Mouse (Mus musculus) kidney, embryonic 16.5 days (tissue): ENCODE measurements around the gene Hemk1. TPM values are rescaled to one million over a fixed set of nuclear protein-coding genes. Genes with fewer than 3 reads are reported as not detected.

Experiments used
- ATAC-seq: fragments of 200-750 bp; cut with Nextera tagmentation; 2 replicates; pipeline ENCODE4 v1.8.0; 2017; ENCODE audit warnings: moderate TSS enrichment; ENCODE audit not compliant: low FRiP score, low TSS enrichment
- H3K27ac ChIP-seq: fragments of 300-500 bp; sonication (generic); 2 replicates; pipeline ENCODE4 v1.5.1; 2014; ENCODE audit warnings: low read length
- H3K27me3 ChIP-seq: fragments of 300-500 bp; sonication (generic); 2 replicates; pipeline ENCODE4 v1.6.1; 2014; ENCODE audit warnings: low read length, control low read depth, mixed read lengths; ENCODE audit not compliant: insufficient read depth
- H3K36me3 ChIP-seq: fragments of 300-500 bp; sonication (generic); 2 replicates; pipeline ENCODE4 v1.6.1; 2014; ENCODE audit warnings: low read length, control low read depth, mixed read lengths; ENCODE audit not compliant: insufficient read depth
- H3K4me1 ChIP-seq: fragments of 300-500 bp; sonication (generic); 2 replicates; pipeline ENCODE4 v1.6.1; 2014; ENCODE audit warnings: low read length, control low read depth, mixed read lengths; ENCODE audit not compliant: insufficient read depth
- H3K4me2 ChIP-seq: fragments of 300-500 bp; sonication (generic); replicated peaks from 2 replicates; pipeline ENCODE4 v1.6.1; 2014; ENCODE audit warnings: low read depth, low read length
- H3K4me3 ChIP-seq: fragments of 300-500 bp; sonication (generic); 2 replicates; pipeline ENCODE4 v1.5.1; 2014; ENCODE audit warnings: mild to moderate bottlenecking, low read length
- H3K9ac ChIP-seq: fragments of 300-500 bp; sonication (generic); replicated peaks from 2 replicates; pipeline ENCODE4 v1.6.1; 2014; ENCODE audit warnings: low read length
- H3K9me3 ChIP-seq: fragments of 300-500 bp; sonication (generic); 2 replicates; pipeline ENCODE4 v1.6.1; 2016; ENCODE audit warnings: low read length, control low read depth
- WGBS: fragments of 180-500 bp; shearing (Covaris S2); extraction: QIAGEN DNeasy Blood & Tissue Kit; methylation state at CpG from one replicate; pipeline ENCODE4 v1.1.7; 2014; 5-methylcytosine and 5-hydroxymethylcytosine counted together
- polyA plus RNA-seq: library from polyadenylated mRNA; unstranded; fragments of >200 nt; fragmentation: Nextera tagmentation; extraction: Ambion mirVana; gene quantifications from 2 replicates; pipeline ENCODE4 v1.2.1, GENCODE M21; 2015

The Hemk1 gene
- polyA plus RNA-seq, 1 experiment from 2014 or later: 13.2 TPM

- no peak overlapping the region for H3K4me3 ChIP-seq
- H3K9ac ChIP-seq: no peak overlapping the region
- 81% methylated on average over 6 of the region's 6 CpGs for WGBS
- no peak overlapping the region for H3K4me2 ChIP-seq
- H3K4me1 ChIP-seq: peaks cover 12% of the 10 kb centered on the region
- ATAC-seq: no peak
- no peaks in the 10 kb centered on the region for H3K27me3 ChIP-seq
- H3K36me3 ChIP-seq: no peaks in the 10 kb centered on the region
- H3K27ac ChIP-seq: no peak overlapping the region
- no peaks in the 10 kb centered on the region for H3K9me3 ChIP-seq
Observed at GRCm38 (mm10) chr9:107334356-107334755, 3.8 kb downstream of the Hemk1 start.

- Histone ChIP-seq H3K9ac (no peak overlapping the region), H3K4me1 (peaks cover 9% of the 10 kb centered on the region), H3K4me2 (no peak overlapping the region), H3K36me3 (no peaks in the 10 kb centered on the region), H3K27me3 (no peaks in the 10 kb centered on the region), H3K27ac (no peak overlapping the region), H3K4me3 (no peak overlapping the region), H3K9me3 (no peaks in the 10 kb centered on the region)
- WGBS: 61% methylated on average over 2 of the region's 2 CpGs
- no peak for ATAC-seq
Observed at GRCm38 (mm10) chr9:107333686-107334085, 4.5 kb downstream of the Hemk1 start.

GRCm38 (mm10) chr9:107330791-107331190 lies 7.4 kb downstream of the Hemk1 start:
- Histone ChIP-seq H3K36me3 (no peaks in the 10 kb centered on the region), H3K4me2 (no peak overlapping the region), H3K9ac (no peak overlapping the region), H3K4me1 (peaks cover under 1% of the 10 kb centered on the region; the same call in 1 of the 2 replicates), H3K9me3 (no peaks in the 10 kb centered on the region), H3K27me3 (no peaks in the 10 kb centered on the region), H3K4me3 (no peak overlapping the region), H3K27ac (no peak overlapping the region)
- no peak for ATAC-seq
- WGBS: 80% methylated on average over 6 of the region's 6 CpGs

- H3K9me3 ChIP-seq: no peaks in the 10 kb centered on the region
Observed at GRCm38 (mm10) chr9:107327879-107328620, 10.1 kb downstream of the Hemk1 start.

GRCm38 (mm10) chr9:107325904-107326303 lies 12.2 kb downstream of the Hemk1 start:
- H3K4me1 ChIP-seq: peaks cover 19% of the 10 kb centered on the region
- WGBS: 79% methylated on average over 7 of the region's 7 CpGs
- no peak overlapping the region for H3K4me3 ChIP-seq
- H3K27me3 ChIP-seq: no peaks in the 10 kb centered on the region
- no peak overlapping the region for H3K4me2 ChIP-seq
- no peak for ATAC-seq
- H3K27ac ChIP-seq: 0 out of 2 replicates have a peak overlapping the region, but pooled peaks have one; percentile 9
- H3K9me3 ChIP-seq: no peaks in the 10 kb centered on the region
- H3K9ac ChIP-seq: no peak overlapping the region
- H3K36me3 ChIP-seq: no peaks in the 10 kb centered on the region

More at GRCm38 (mm10) chr9:107327879-107328620, 10.1 kb downstream of the Hemk1 start:
- Histone ChIP-seq H3K27ac (no peak overlapping the region), H3K9ac (no peak overlapping the region), H3K4me1 (peaks cover 12% of the 10 kb centered on the region), H3K27me3 (no peaks in the 10 kb centered on the region), H3K4me2 (no peak overlapping the region), H3K36me3 (no peaks in the 10 kb centered on the region), H3K4me3 (no peak overlapping the region)
- ATAC-seq: no peak
- 90% methylated on average over 16 of the region's 16 CpGs for WGBS

- H3K4me2 ChIP-seq: no peak overlapping the region
- WGBS: 46% methylated on average over 4 of the region's 4 CpGs
- peak overlapping the region; percentile 9; the same call in 1 of the 2 replicates for H3K27ac ChIP-seq
- ATAC-seq: peak; percentile 49; the same call in 1 of the 2 replicates
- no peak overlapping the region for H3K4me3 ChIP-seq
- H3K9me3 ChIP-seq: no peaks in the 10 kb centered on the region
- H3K36me3 ChIP-seq: no peaks in the 10 kb centered on the region
- no peak overlapping the region; the same call in 1 of the 2 replicates for H3K9ac ChIP-seq
- peaks cover 19% of the 10 kb centered on the region for H3K4me1 ChIP-seq
- H3K27me3 ChIP-seq: no peaks in the 10 kb centered on the region
Observed at GRCm38 (mm10) chr9:107324799-107325561, 13.2 kb downstream of the Hemk1 start.

- WGBS: 81% methylated on average over 6 of the region's 6 CpGs
- H3K9ac ChIP-seq: no peak overlapping the region
- no peak overlapping the region for H3K27ac ChIP-seq
- peaks cover 19% of the 10 kb centered on the region for H3K4me1 ChIP-seq
- H3K4me3 ChIP-seq: no peak overlapping the region
- no peaks in the 10 kb centered on the region for H3K27me3 ChIP-seq
- ATAC-seq: no peak
- H3K4me2 ChIP-seq: no peak overlapping the region
- no peaks in the 10 kb centered on the region for H3K36me3 ChIP-seq
- H3K9me3 ChIP-seq: no peaks in the 10 kb centered on the region
Observed at GRCm38 (mm10) chr9:107323558-107323957, 14.6 kb downstream of the Hemk1 start.

GRCm38 (mm10) chr9:107322461-107323050 lies 15.6 kb downstream of the Hemk1 start:
- Histone ChIP-seq H3K27me3 (no peaks in the 10 kb centered on the region), H3K36me3 (no peaks in the 10 kb centered on the region), H3K4me1 (peaks cover 19% of the 10 kb centered on the region), H3K4me2 (no peak overlapping the region), H3K4me3 (no peak overlapping the region), H3K9ac (no peak overlapping the region), H3K9me3 (no peaks in the 10 kb centered on the region), H3K27ac (peak overlapping the region; percentile 64)
- ATAC-seq: no peak
- WGBS: 66% methylated on average over 8 of the region's 8 CpGs

GRCm38 (mm10) chr9:107315791-107316190 lies 22.4 kb downstream of the Hemk1 start:
- Histone ChIP-seq H3K9ac (no peak overlapping the region), H3K36me3 (no peaks in the 10 kb centered on the region), H3K27me3 (no peaks in the 10 kb centered on the region), H3K4me3 (no peak overlapping the region), H3K4me1 (0 out of 2 replicates have a peak, but pooled peaks cover 3% of the 10 kb centered on the region), H3K4me2 (no peak overlapping the region), H3K27ac (peak overlapping the region; percentile 45; the same call in 1 of the 2 replicates), H3K9me3 (no peaks in the 10 kb centered on the region)
- ATAC-seq: no peak
- 76% methylated on average over 2 of the region's 2 CpGs for WGBS
